Mouse (Mus musculus) cerebellum, postnatal 10 days (tissue): ENCODE measurements around the gene Dok3.

Experiments
- DNase-seq, 2 experiments: peaks; one replicate each; pipeline ENCODE4 v3.0.0; 2021; ENCODE audit warnings: mixed read lengths in 2 of 2

Dok3 gene

DNA sequence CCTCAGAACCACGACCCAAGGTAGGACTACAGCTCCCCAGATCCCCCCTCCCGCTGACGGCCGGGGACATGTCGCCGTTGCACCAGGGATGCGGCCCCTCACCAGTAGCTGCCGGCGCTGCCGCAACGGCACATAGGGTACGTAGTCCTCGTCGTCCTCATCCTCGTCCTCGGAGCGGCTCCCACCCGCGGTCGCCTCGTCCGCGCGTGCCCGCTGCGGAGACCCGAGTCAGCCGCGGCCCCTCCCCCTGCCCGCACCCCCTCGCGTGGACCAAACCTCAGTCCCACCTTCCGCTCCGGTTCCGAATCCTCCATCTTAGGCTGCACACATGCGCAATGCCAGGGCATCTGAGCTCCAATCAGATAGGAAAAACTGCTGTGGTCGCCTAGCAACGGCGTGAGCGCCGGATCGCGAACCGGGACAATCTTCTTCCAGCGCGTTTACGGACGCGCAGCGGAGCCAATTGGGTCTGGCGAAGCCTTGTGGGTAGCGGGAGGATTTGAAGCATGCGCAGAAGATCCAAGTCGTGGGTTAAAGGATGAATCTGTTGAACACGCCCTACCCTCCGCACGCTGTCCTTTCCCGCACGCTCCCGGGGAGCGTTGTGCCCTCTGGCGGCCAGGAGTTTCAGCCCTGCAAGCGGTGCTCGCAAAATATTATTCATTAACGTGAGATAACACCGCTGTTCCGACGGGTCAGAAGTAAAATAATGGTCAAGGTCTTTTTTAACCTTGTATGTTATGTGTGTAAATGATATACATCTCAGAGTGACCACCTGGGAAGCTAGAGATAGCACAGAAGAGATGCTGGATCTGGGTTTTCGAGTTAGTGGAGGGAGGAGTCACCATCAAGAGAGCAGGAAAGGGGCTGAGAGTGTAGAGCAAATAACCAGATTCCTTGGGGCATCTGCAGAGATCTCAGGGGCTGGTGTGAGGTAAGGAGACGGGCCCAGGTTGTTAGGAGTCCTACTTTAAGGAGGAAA lies 7.4 kb upstream of the Dok3 start, which contains the start of gene Ddx41:
Ddx41 (minus strand) TSS at position 465 of the 982 bp plus-strand sequence.
- peak; percentile 98 for DNase-seq

DNA sequence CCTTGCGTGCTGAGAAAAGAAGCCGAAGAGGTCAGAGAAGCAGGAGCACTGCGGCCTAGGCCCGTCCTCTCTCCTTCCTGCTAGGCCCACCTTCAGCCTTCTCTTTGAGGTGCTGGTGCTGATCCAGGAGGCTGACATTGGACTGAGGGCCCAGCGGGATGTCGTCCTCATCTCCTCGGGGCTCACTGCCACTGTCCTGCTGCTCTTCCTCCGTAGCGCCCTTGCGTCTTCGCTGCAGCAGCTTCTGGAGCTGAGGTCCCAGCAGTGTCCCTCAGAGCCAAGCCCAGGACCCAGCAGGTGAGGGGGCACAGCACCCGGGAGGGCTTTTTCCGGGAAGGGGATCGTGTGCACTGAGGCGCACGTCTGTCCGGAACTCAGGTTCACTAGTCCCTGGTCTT lies 6.7 kb upstream of the Dok3 start:
- peak in 1 of 2 experiments; percentile 50 for DNase-seq

DNA sequence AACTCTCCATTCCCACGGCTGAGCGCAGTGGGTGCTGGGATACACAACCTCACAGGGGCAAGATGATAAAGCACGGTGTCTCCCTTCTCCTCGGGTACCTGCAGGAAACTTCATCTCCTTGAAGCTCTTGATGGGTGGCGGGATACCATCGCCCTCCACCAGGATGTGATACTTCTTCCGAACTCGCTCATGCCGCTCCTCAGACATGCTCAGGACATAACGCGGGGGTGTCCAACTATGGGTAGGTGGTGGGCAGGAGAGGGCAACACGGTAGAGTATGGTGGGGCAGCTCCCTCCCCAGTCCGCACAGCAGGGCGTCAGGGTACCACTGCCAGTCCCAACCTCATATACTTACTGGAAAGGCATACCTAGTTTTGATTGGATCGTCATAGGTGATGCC lies 6.1 kb upstream of the Dok3 start:
- DNase-seq = peak in 1 of 2 experiments; percentile 34

DNA sequence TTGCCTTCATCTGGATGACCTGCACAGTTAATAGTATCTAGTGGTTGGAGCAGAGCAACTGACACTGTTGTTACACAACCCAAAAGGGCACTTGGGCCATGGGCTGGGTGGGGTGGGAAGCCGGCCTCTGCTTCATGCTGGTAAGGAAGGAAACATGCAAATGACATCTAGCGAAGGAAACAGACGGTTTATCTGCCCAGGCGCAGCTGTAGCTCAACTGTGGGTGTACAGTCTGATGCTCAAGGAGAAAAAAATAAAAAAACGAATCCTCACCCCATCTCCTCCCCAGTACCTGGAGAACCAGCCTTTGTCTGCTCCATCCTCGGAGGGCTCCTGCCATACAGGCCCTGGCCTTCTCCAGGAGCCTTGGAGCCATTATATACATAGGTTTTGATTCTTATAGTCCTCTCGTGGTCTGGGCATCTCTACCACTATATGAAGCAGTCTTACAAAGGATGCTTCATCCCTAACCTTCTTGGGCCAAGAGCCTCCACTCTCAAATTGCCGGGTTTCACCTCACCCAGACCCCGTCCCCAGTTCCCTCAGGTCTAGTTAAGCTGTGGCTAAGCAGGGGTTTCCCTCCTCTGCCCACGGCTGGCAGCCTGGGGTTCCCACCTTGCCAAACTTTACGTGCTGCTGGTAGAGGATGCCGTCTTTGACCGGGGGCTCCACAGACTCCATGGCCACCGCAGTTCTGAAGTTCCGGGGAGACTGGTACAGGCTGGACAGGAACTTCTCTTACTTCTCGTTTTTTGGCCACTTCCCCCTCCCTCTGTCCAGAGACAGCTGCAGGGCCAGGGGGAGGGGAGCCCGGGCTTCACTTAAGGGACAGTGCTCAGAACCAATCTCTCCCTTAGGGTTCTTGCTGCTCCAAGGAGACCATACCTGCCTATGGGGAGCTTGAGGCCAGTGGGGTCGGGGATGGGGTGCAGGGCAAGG lies 993 bp downstream of the Dok3 start:
- no peak for DNase-seq

DNA sequence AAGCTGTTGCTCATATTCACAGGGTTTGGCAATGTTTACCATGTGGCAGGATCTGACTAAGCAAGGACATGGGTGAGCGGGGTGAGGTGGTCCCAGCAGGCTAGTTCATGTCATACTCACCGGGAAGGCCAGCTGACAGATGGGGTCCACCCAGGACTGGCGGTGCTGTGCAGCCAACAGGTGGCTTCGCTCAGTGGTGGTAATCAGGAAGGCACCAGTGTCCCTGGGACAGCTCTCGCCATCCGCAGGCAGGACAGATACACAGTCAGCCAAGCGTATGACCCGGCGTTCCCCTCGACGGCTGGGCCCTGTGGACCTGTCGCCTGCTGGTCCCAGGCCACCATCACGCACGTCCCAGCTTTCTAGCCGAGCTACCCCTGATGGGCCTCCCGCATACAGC lies 1.9 kb downstream of the Dok3 start:
- no peak for DNase-seq

DNA sequence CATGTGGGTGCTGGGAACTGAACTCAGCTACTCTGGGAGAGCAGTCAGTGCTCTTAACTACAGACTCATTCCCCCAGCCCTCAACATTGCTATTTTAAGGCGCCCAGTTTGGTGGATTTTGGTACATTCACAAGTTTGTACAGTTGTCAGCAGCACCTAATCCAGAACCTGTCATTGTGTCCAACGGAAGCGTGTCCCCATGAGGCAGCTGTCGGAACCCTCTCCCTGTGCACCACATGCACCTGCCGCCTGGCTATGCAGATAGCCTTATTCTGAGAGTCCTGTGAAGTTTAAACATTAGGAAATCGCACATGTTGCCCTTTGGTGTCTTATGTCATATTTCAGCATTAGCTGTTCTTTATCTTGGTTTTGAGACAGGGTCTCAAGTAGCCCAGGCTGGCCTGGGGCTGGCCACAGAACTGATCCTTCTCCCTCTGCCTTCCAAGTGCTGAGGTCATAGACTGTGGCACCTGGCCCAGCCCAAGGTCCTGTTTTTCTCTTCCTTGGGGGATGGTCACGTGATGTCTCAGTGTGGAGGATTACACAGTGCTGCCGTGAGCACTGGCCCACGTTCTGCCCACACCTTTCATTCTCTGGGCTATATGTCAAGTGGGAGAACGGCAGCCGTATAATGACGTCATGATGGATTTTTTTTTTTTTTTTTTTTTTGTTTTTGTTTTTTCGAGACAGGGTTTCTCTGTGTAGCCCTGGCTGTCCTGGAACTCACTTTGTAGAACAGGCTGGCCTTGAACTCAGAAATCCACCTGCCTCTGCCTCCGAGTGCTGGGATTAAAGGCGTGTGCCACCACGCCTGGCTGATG lies 3.2 kb downstream of the Dok3 start:
- peak in 1 of 2 experiments; percentile 16 for DNase-seq

DNA sequence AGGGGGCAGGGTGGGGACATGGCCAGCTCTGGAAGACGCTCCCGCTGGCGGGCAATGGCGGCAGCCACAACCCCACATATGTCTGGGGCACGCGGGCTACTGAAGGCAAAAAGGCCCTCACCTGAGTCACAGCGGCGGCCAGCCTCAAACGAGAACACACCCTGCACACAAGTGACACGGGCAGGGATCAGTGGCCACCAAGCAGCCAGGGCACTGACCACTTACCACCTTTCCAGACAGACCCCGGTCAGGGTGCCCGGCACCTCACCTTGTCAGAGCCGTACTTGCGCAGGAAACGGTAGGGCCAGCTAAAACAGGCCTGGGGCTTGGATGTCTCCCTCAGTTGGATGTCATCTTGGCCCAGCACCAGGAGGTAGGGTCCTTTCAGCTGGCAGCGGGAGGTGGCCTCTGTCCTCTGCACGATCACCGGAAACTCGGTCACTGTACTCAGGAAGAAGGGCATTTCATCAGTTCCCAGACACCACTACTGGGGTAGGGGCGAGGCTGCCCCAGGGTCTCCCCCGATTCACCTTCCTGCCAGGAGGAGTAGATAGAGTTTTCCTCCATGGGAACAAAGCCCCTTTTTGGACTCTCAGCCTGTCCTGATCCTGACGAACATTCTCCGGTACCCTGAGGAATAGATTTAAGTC lies 5.0 kb downstream of the Dok3 start:
- no peak for DNase-seq

DNA sequence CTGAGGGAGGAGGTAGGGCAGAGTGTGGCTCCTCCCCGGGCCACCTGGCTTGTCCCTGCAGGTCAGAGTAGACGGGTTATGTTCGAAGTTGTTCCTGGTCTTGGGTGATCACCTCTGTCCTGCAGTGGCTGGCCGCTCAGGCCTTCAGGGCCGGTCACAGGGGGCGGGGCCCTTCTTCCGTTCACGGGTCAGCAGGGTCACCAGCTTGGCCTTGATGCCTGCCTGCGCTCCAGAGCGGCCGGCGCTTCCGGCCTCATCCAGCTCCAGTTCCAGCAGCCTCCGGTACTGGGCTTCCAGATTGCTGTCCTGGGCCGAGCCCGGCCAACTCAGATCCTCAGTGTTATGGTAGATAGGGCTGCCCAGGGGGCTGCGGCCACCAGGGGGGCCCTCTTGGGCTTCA lies 5.8 kb downstream of the Dok3 start:
- no peak for DNase-seq

DNA sequence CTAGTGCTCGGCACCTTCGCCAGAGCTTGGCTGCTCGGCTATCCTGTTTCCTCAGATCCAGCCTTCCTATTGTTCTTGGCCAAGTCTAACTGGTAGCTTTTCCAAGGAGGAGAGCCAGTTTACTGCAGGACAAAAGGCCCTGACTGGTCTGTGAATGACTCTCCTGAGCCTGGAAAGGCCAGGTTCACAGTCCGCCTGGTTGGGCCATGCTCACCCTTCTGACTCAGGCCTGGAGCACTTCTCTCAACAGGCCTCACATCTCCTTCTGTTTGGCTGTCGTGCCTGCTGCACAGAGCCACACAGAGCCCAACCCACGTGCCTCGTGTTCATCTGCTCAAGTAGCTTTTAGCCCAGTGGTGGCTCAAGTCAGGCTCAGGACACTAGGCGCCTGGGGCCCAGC lies 6.4 kb downstream of the Dok3 start:
- no peak for DNase-seq

DNA sequence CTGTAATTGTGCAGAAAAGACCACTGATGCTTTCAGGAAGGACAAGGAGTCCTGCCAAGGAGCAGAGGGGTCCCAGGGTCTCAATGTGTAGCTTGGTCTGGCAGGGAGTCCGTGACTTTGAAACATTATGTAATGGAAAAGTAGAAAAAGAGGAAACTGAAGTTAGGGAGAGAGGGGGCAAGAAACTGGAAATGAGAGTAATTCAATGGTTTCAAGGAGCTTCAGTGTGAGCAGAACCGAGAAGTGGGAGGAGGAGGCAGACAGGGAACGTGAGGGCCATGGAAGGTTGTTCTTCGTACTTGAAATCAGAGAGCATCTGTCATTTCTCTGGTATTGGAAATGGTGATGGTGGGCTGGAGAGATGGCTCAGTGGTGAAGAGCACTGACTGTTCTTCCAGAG lies 9.5 kb downstream of the Dok3 start:
- DNase-seq = no peak

DNA sequence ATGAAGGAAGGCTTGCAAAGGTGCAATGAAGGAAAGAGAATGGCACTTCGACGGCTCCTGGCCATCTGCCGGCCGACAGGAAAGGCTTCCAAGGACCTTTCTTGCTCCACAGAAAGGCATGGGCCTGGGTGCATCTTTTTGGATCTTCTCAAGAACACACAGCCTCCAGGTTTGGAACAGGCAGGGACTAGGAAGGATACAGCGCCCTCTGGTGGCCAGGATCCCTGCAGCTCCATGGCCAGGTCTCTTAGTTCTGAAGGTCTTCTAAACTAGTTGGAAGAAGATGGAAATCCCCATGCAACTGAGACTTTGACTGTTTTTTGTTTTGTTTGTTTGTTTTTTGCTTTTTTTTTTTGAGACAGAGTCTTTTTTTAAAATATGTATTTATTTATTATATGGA lies 12.1 kb downstream of the Dok3 start:
- DNase-seq = peak; percentile 95 to 98

DNA sequence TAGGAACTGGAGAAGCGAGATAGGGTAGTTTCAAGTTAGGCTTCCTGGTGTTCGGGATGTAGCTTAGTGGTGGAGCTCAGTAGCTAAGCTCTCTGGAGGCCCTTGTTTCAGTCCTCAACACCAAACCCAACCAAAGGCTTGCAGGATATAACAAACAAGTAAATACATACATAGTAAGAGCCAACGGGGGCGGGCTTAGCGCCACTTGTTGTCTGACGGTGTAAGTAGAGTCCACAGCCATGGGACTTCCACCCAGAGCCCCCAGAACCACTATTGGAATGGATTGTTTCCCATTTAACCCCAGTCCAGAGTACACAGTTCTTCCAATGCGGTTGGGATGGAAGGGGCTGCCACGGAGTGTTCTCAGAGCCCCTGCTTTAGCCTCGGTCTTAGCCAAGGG lies 15.3 kb downstream of the Dok3 start:
- DNase-seq = peak in 1 of 2 experiments; percentile 32

DNA sequence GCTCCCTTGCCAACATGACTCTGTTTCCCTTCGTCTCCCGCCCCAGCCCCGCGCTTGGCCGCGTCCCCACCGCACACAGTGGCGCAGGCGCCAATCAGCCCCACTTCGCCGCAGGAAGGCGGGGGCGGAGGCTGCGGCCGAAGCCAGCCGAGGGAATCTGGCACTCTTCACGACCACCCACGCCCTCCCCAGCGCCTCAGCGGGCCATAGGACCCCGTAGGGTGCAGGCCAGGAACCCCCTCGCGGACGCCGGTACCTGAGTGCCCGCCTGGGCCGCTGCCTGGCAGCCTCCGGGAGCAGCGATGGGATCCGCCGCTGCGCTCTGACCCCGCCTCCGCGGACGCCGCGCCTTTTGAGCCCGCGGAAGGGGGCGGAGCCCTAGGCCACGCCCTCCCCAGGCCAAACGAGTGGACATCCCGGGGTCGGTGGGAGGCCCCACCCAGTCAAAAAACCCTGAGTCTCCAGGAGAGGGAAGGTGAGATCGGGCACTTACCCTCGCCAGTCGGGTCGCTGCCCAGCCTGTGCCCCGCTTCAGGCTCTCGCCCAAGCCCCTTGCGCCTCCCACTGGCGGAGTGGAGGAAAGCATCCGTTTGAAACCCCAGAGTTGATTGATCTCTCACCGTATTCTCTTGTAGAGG lies 15.9 kb downstream of the Dok3 start, which contains the start of gene Pdlim7:
Pdlim7 (minus strand) TSS at position 566 of the 638 bp plus-strand sequence.
- peak; percentile 95 to 96 for DNase-seq

DNA sequence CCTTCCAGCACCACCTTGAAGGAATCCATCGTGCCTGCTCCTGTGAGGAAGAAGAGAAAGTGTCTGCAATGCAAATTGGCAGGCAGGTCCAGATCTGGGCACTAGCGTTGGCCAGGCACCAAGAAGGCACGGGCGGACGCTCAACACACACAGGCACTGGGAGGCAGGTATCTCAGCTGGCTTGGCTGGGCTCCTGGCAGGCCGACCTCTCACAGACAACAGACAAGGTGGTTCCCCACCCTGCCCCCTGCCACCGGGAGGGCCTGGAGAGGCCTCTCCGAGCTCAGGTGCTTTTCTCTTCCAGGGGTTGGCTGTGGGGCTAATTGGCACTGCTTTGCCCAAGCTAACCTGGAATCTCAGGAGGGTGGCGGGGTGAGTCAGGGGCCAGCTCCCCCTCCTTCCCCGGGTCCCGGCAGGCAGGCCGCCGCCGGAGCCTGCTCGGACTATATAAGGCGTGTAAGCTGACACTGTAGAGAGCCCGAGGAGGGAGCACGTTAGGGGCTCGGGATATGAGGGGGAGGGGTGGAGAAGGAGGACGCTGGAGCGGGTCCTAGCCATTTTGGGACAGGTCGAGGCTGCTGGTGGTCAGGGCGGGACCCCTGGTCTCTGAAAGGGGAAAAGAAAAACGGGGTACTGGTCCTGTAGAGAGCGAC lies 16.6 kb downstream of the Dok3 start:
- DNase-seq = peak; percentile 80 to 84

DNA sequence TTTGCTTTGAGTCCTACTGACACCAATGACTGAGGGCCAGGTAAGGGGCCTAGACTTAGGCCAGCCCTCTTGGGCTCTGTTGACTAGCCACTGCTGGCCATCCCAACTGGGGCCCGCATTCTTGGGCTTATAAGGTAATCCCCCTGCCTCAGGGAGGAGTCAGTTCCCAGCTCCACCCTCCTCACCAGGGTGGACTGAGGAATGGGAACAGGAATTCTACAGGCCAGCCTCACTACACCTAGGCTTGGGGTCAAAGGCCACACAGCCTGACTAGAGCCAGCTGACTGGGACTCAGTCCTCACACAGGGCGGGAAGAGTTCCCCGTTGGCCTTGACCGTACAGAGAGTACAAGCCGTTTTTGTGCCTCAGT lies 17.6 kb downstream of the Dok3 start:
- no peak for DNase-seq

DNA sequence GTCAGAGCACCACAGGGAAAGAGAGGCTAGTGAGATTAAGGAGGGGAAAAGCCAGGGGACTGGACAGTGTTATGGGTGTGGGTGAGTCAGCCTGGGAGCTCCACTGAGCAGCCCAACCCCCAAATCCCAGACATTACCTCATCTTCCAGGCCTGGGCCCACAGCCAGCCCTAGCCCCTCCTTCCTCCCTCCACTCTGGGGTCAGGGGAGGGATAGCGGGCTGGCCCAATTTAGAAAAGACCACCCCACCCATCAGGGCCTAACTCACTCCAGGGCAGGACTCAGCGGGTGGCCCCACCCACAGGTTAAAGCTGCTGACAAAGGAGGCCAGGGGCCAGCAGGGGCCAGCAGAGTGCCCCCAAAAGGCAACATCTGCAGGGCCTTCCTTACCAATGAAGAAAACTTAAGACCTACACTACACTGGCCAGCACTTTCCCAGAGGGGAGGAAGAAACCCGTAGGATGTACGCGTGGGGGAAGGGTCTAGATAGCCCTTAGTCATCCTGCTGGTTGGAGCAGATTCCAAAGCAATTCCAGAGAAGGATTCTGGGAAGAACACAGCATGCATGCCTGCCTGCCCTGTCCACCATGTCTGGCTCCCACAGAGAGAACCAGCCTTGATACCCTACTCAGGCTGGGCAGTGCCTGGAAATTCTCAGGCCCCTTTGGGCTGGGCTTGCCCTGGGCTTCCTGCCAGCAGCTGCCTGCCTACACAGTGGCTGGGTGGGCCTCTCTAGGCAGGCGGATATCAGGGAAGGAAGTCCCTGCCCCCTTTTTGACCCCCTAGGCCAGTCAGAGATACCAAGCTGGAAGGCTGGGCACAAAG lies 18.2 kb downstream of the Dok3 start:
- DNase-seq = peak; percentile 66 to 74

DNA sequence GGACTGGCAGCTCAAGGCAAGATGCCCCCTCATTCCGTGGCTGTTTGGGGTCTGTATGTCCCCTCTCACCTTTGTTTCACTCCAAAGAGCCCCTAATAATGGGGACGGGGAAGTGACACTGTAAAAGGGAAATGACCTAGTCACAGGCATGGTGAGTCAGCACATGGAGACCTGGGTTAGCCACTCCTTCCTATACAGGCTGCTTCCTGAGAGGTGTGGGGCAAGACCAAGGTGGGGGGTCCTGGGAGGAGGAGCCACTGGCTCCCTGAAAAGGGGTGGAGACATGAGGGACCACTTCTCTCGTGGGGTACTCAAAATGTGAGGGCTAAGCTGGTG lies 18.8 kb downstream of the Dok3 start:
- no peak for DNase-seq

DNA sequence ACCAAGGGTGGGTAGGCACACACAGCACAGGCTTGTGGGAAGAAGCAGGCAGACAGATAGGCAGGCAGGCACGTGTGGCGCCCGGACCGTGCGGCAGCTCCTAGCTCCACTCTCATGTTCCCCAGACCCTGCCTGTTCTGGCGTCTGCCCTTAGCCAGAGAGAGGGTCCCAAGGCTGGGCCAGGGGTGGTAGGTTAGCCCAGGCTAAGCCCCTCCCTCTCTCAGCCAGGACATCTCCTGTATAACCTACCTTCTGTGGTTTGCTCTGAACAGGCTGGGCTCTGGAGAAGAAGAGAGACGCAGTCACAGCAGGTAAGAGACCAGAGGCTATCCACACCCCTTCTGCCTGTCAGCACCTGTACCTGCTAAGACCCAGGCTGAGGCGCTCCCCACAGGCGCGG lies 20.6 kb downstream of the Dok3 start:
- DNase-seq = no peak

DNA sequence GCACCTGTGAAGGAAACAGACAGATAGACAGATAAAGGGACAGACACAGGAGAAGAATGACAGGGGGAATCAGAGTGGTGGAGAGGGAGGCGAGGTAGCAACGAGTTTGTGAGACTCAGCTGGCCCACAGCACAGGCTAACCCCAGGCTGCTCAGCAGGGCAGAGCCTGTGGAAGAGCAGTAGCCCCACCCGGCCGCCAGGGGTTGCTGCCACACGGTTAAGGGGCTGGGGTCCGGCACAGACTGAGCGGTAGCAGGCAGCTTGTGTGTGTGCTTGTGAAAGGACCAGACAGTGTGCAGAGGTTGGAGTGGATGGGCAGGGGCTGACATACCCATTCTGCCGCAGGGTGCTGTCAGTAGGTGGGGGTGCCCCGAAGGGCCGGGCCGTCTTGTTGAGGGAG lies 21.2 kb downstream of the Dok3 start:
- peak in 1 of 2 experiments; percentile 27 for DNase-seq

DNA sequence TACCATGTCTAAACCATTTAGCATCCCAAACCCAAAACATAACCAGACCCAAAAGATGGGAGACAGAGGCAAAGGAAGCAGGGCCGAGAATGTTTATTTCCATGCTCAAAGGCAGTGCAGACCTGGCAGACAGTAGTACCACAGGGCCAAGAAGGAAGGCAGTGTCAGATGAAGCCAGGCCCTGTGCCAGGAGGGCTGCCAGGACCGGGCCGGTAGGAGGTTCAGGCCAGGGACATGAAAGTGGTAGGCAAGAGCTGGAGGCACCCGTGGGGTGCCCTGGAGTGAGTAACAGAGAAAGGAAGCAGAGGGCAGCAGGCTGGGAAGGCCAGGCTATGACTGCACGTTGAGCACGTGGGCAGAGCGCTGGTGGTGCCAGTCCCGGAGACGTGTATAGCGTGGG lies 22.4 kb downstream of the Dok3 start:
- DNase-seq = peak; percentile 76 to 82
